Mouse (Mus musculus) embryonic fibroblast, embryonic 13.5 days (primary cell): ENCODE results near the gene Rab40c.

Source experiments
- CTCF ChIP-seq: IDR thresholded peaks from 2 replicates; pipeline ENCODE4 v1.5.1; 2011; ENCODE audit warnings: mild to moderate bottlenecking, control low read depth, low read length, moderate library complexity, borderline replicate concordance; ENCODE audit not compliant: insufficient read depth
- POLR2A ChIP-seq: IDR thresholded peaks from 2 replicates; pipeline ENCODE4 v1.6.1; 2011; ENCODE audit warnings: low read depth, mild to moderate bottlenecking, control low read depth, low read length, moderate library complexity

DNA sequence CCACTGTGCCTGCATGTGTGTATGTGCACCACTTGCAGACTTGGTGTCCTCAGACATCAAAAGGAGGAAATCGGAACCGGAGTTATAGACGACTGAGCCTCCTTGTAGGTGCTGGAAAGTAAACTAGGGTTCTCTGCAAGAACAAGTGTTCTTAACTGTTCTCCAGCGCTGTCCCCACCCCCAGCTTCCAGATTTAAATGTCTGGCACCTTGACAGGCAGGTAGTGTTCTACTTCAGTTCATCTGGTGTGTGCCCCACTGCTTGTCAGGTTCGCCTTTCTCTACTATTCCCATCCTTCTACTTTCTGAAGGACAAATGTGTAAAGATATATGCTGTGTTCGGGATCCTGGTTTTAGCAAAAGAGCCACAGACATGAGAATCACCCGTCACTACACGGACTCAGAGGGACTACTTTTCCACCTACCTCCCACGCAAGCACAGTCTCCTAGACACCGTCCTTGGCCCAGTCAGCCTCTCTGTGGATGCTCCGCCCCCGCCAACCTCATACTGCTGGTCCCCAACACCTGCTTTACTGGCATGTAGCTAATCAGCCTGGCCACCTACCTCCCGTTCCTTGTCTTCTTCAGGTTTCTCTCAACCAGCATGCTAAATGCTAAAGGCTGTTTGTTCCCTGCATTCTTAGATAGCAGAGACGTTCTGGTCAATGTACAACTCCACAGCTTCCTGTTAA lies 6.2 kb downstream of the Rab40c start:
- TF ChIP-seq POLR2A (no peak), CTCF (no peak)
